Mouse (Mus musculus): Measurements from ENCODE around the gene Mylip. TPM values are rescaled to one million over a fixed set of nuclear protein-coding genes. Genes with fewer than 3 reads are reported as not detected.

Mylip gene
- polyA plus RNA-seq, 1 experiment from 2014 or later: 6.6 TPM

GRCm38 (mm10) chr13:45452437-45452836 is 62.9 kb downstream of the Mylip start:
- no peak for ATAC-seq
- Histone ChIP-seq H3K36me3 (ENCODE audit: control insufficient read depth, insufficient read depth, low read length) (no peaks in the 10 kb centered on the region), H3K4me2 (ENCODE audit: low read length) (no peak overlapping the region), H3K4me1 (ENCODE audit: control insufficient read depth, insufficient read depth, low read length) (no peaks in the 10 kb centered on the region), H3K27ac (ENCODE audit: low read length) (no peak overlapping the region), H3K9ac (ENCODE audit: low read depth, low read length) (no peak overlapping the region), H3K27me3 (ENCODE audit: control insufficient read depth, insufficient read depth, low read depth, low read length) (no peaks in the 10 kb centered on the region), H3K9me3 (replicated peaks; ENCODE audit: control insufficient read depth, low read length, poor library complexity, severe bottlenecking) (no peaks in the 10 kb centered on the region), H3K4me3 (ENCODE audit: low read depth, low read length) (no peak overlapping the region)
- WGBS: 56% methylated on average over 7 of the region's 7 CpGs

- H3K27ac ChIP-seq (ENCODE audit: low read length): no peak overlapping the region
- H3K9ac ChIP-seq (ENCODE audit: low read depth, low read length): no peak overlapping the region
- H3K27me3 ChIP-seq (ENCODE audit: control insufficient read depth, insufficient read depth, low read depth, low read length): no peaks in the 10 kb centered on the region
- H3K4me3 ChIP-seq (ENCODE audit: low read depth, low read length): no peak overlapping the region
- no peaks in the 10 kb centered on the region for H3K4me1 ChIP-seq (ENCODE audit: control insufficient read depth, insufficient read depth, low read length)
- WGBS: 83% methylated on average over 9 of the region's 9 CpGs
- H3K9me3 ChIP-seq (replicated peaks; ENCODE audit: control insufficient read depth, low read length, poor library complexity, severe bottlenecking): no peaks in the 10 kb centered on the region
- no peak overlapping the region for H3K4me2 ChIP-seq (ENCODE audit: low read length)
- H3K36me3 ChIP-seq (ENCODE audit: control insufficient read depth, insufficient read depth, low read length): no peaks in the 10 kb centered on the region
- no peak for ATAC-seq
Measured at GRCm38 (mm10) chr13:45453033-45453432, 63.5 kb downstream of the Mylip start.

- no peaks in the 10 kb centered on the region for H3K4me1 ChIP-seq (ENCODE audit: control insufficient read depth, insufficient read depth, low read length)
- H3K9ac ChIP-seq (ENCODE audit: low read depth, low read length): no peak overlapping the region
- WGBS: 89% methylated on average over 1 of the region's 1 CpGs
- no peaks in the 10 kb centered on the region for H3K27me3 ChIP-seq (ENCODE audit: control insufficient read depth, insufficient read depth, low read depth, low read length)
- no peaks in the 10 kb centered on the region for H3K9me3 ChIP-seq (replicated peaks; ENCODE audit: control insufficient read depth, low read length, poor library complexity, severe bottlenecking)
- no peak overlapping the region for H3K4me3 ChIP-seq (ENCODE audit: low read depth, low read length)
- no peak overlapping the region for H3K4me2 ChIP-seq (ENCODE audit: low read length)
- no peaks in the 10 kb centered on the region for H3K36me3 ChIP-seq (ENCODE audit: control insufficient read depth, insufficient read depth, low read length)
- no peak overlapping the region for H3K27ac ChIP-seq (ENCODE audit: low read length)
- no peak for ATAC-seq
Measured at GRCm38 (mm10) chr13:45454044-45454443, 64.5 kb downstream of the Mylip start.

GRCm38 (mm10) chr13:45454641-45455040 is 65.1 kb downstream of the Mylip start:
- no peak overlapping the region for H3K4me3 ChIP-seq (ENCODE audit: low read depth, low read length)
- no peaks in the 10 kb centered on the region for H3K4me1 ChIP-seq (ENCODE audit: control insufficient read depth, insufficient read depth, low read length)
- H3K27me3 ChIP-seq (ENCODE audit: control insufficient read depth, insufficient read depth, low read depth, low read length): no peaks in the 10 kb centered on the region
- no peaks in the 10 kb centered on the region for H3K9me3 ChIP-seq (replicated peaks; ENCODE audit: control insufficient read depth, low read length, poor library complexity, severe bottlenecking)
- 42% methylated on average over 4 of the region's 4 CpGs for whole genome bisulfite sequencing
- H3K27ac ChIP-seq (ENCODE audit: low read length): no peak overlapping the region
- H3K4me2 ChIP-seq (ENCODE audit: low read length): no peak overlapping the region
- H3K9ac ChIP-seq (ENCODE audit: low read depth, low read length): no peak overlapping the region
- no peaks in the 10 kb centered on the region for H3K36me3 ChIP-seq (ENCODE audit: control insufficient read depth, insufficient read depth, low read length)
- no peak for ATAC-seq

- Histone ChIP-seq H3K27ac (ENCODE audit: low read length) (no peak overlapping the region), H3K4me2 (ENCODE audit: low read length) (no peak overlapping the region)
- WGBS: 27% methylated on average over 15 of the region's 15 CpGs
Measured at GRCm38 (mm10) chr13:45455108-45455861, 65.7 kb downstream of the Mylip start.

GRCm38 (mm10) chr13:45455862-45456192 is 66.3 kb downstream of the Mylip start:
- Histone ChIP-seq H3K4me2 (ENCODE audit: low read length) (no peak overlapping the region), H3K27me3 (ENCODE audit: control insufficient read depth, insufficient read depth, low read depth, low read length) (no peaks in the 10 kb centered on the region), H3K4me3 (ENCODE audit: low read depth, low read length) (no peak overlapping the region), H3K9me3 (replicated peaks; ENCODE audit: control insufficient read depth, low read length, poor library complexity, severe bottlenecking) (no peaks in the 10 kb centered on the region), H3K9ac (ENCODE audit: low read depth, low read length) (no peak overlapping the region), H3K4me1 (ENCODE audit: control insufficient read depth, insufficient read depth, low read length) (no peaks in the 10 kb centered on the region), H3K27ac (ENCODE audit: low read length) (no peak overlapping the region), H3K36me3 (ENCODE audit: control insufficient read depth, insufficient read depth, low read length) (no peaks in the 10 kb centered on the region)
- WGBS: 77% methylated on average over 2 of the region's 2 CpGs
- ATAC-seq: no peak

More at GRCm38 (mm10) chr13:45455108-45455861, 65.7 kb downstream of the Mylip start:
- H3K9ac ChIP-seq (ENCODE audit: low read depth, low read length): no peak overlapping the region
- no peaks in the 10 kb centered on the region for H3K27me3 ChIP-seq (ENCODE audit: control insufficient read depth, insufficient read depth, low read depth, low read length)
- ATAC-seq: no peak
- H3K4me3 ChIP-seq (ENCODE audit: low read depth, low read length): no peak overlapping the region
- no peaks in the 10 kb centered on the region for H3K9me3 ChIP-seq (replicated peaks; ENCODE audit: control insufficient read depth, low read length, poor library complexity, severe bottlenecking)
- H3K4me1 ChIP-seq (ENCODE audit: control insufficient read depth, insufficient read depth, low read length): no peaks in the 10 kb centered on the region
- H3K36me3 ChIP-seq (ENCODE audit: control insufficient read depth, insufficient read depth, low read length): no peaks in the 10 kb centered on the region

- H3K4me1 ChIP-seq (ENCODE audit: control insufficient read depth, insufficient read depth, low read length): no peaks in the 10 kb centered on the region
- ATAC-seq: no peak
- no peaks in the 10 kb centered on the region for H3K9me3 ChIP-seq (replicated peaks; ENCODE audit: control insufficient read depth, low read length, poor library complexity, severe bottlenecking)
- H3K36me3 ChIP-seq (ENCODE audit: control insufficient read depth, insufficient read depth, low read length): no peaks in the 10 kb centered on the region
- no peaks in the 10 kb centered on the region for H3K27me3 ChIP-seq (ENCODE audit: control insufficient read depth, insufficient read depth, low read depth, low read length)
- no peak overlapping the region for H3K4me2 ChIP-seq (ENCODE audit: low read length)
- no peak overlapping the region for H3K27ac ChIP-seq (ENCODE audit: low read length)
- no peak overlapping the region for H3K4me3 ChIP-seq (ENCODE audit: low read depth, low read length)
- no peak overlapping the region for H3K9ac ChIP-seq (ENCODE audit: low read depth, low read length)
- 80% methylated on average over 7 of the region's 7 CpGs for WGBS
Measured at GRCm38 (mm10) chr13:45457459-45457858, 67.9 kb downstream of the Mylip start.

GRCm38 (mm10) chr13:45460177-45460576 is 70.6 kb downstream of the Mylip start:
- Histone ChIP-seq H3K9me3 (replicated peaks; ENCODE audit: control insufficient read depth, low read length, poor library complexity, severe bottlenecking) (no peaks in the 10 kb centered on the region), H3K36me3 (ENCODE audit: control insufficient read depth, insufficient read depth, low read length) (no peaks in the 10 kb centered on the region), H3K27ac (ENCODE audit: low read length) (no peak overlapping the region), H3K27me3 (ENCODE audit: control insufficient read depth, insufficient read depth, low read depth, low read length) (no peaks in the 10 kb centered on the region), H3K9ac (ENCODE audit: low read depth, low read length) (no peak overlapping the region), H3K4me3 (ENCODE audit: low read depth, low read length) (no peak overlapping the region), H3K4me1 (ENCODE audit: control insufficient read depth, insufficient read depth, low read length) (no peaks in the 10 kb centered on the region), H3K4me2 (ENCODE audit: low read length) (no peak overlapping the region)
- 95% methylated on average over 3 of the region's 3 CpGs for WGBS
- no peak for ATAC-seq

- Histone ChIP-seq H3K9ac (ENCODE audit: low read depth, low read length) (no peak overlapping the region), H3K36me3 (ENCODE audit: control insufficient read depth, insufficient read depth, low read length) (no peaks in the 10 kb centered on the region), H3K4me1 (ENCODE audit: control insufficient read depth, insufficient read depth, low read length) (no peaks in the 10 kb centered on the region; the same call in 1 of the 2 replicates), H3K27ac (ENCODE audit: low read length) (no peak overlapping the region), H3K4me3 (ENCODE audit: low read depth, low read length) (no peak overlapping the region), H3K27me3 (ENCODE audit: control insufficient read depth, insufficient read depth, low read depth, low read length) (no peaks in the 10 kb centered on the region), H3K4me2 (ENCODE audit: low read length) (no peak overlapping the region), H3K9me3 (replicated peaks; ENCODE audit: control insufficient read depth, low read length, poor library complexity, severe bottlenecking) (no peaks in the 10 kb centered on the region)
- WGBS: 74% methylated on average over 14 of the region's 14 CpGs
- ATAC-seq: no peak
Measured at GRCm38 (mm10) chr13:45461370-45461958, 71.9 kb downstream of the Mylip start.

Measured in midbrain, embryonic 16.5 days (tissue).